Mouse (Mus musculus): ENCODE results near the gene Tns4.

Gene Tns4

GRCm38 (mm10) chr11:99047643-99048042 is 41.5 kb downstream of the Tns4 start:
- in situ Hi-C loops (cut with MboI) = no loop called here

GRCm38 (mm10) chr11:99047120-99047519 is 42.0 kb downstream of the Tns4 start:
- in situ Hi-C loops (cut with MboI) = no loop called here

DNA sequence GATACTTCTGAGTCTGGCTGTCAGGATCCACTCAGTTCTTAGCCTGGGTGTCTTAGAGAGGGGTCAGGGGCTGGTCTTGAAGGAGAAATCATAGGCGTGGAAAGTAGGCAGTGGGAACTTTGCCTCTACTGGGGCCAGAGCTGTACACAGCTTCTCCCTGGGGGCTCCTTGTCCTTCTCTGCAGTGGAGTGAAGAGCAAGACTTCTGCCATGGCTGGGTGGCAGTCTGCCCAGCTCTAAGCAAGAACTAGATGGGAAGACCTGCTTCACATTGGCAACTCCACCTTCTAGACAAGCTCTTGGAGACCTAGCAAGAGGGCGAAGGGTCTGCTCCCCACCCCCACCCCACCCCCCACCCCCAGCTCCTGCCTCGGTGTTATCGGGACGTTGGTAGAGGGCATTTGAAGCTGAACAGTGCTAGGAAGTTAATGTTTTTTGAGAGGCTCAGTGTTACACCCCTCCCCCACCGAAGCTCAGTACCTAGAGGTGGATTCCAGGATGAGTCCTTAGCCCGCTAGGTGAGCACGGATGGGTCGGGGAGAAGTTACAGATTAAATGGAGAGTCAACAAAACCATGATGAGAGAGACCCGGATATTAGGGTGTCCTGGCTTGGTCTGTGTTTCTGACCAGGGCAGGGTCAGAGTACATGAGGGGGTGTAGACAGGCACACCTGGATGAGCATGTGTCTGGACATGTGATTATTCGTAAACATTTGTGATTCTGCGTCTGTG is 43.8 kb downstream of the Tns4 start:
- in situ Hi-C loops (cut with MboI) = no loop called here

- in situ Hi-C loops (cut with MboI) = no loop called here
Observed at GRCm38 (mm10) chr11:99044306-99044705, 44.8 kb downstream of the Tns4 start.

DNA sequence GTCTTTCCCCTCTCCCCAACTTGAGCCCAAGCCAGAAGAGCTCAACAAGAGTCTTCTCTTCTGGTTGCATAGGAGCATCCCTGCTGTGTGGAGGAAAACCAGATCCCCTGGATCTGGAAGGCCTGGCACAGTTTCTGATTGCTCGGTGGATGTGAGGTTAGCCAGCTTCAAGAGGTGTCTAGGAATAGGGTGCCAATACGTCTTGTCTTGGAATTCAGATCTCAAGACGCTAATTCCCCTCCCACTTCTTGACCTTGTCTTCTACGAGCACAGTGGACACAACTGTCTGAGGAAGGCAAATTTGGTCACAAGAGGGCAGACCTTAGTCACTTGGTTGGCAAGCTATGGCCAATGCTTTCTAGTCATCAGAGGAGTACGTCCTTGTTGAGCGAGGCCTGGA is 45.5 kb downstream of the Tns4 start:
- in situ Hi-C loops (cut with MboI) = no loop called here

GRCm38 (mm10) chr11:99042834-99043431 is 46.2 kb downstream of the Tns4 start:
- in situ Hi-C loops (cut with MboI) = no loop called here

DNA sequence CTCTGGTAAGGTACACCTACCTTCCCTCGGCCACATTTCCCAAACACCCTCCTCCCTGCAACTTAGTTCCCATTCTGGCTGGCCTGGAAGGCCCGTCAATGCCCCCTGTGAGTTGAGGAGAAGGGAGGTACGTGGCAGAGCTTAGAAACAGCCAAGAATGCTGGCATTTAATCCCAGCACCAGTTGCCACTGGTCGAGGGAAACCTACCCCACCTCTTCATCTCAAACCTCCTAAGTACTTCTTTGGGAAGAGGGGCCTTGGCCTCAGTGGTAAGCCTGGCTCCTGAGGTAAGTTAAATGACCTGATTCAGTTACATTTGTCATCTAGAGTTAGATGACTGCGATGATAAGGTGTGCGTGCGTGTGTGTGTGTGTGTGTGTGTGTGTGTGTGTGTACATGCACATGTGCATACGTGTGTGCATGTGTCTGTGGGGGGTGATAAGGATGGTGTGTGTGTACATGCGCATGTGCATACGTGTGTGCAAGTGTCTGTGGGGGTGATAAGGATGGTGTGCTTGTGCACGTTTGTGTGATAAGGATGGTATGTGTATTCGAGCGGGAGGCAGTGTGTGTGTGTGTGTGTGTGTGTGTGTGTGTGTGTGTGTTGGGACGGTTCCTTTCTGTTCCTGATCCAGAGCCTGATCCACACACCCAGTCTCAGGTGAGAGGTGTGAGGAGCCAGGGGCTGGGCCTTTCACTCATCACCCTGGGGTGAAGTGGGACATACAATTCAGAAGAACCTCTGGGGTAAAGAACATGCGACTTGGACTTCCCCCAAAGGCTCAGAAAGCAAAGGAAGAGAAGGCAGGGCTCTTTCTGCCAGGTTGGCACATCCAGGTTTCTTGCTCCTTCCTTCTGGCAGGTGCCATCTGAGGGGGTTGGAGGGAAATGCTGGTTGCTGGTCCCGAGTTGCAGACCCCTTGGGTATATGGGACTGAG is 47.0 kb downstream of the Tns4 start:
- in situ Hi-C loops (cut with MboI) = no loop called here

GRCm38 (mm10) chr11:99041051-99041729 is 47.9 kb downstream of the Tns4 start, which contains the start of gene Igfbp4:
Gene Igfbp4, plus strand, starts transcription at chr11:99041244.
- in situ Hi-C loops (cut with MboI) = no loop called here

GRCm38 (mm10) chr11:99040346-99040974 is 48.6 kb downstream of the Tns4 start:
- in situ Hi-C loops (cut with MboI) = no loop called here

- in situ Hi-C loops (cut with MboI) = no loop called here
Observed at GRCm38 (mm10) chr11:99039782-99040181, 49.3 kb downstream of the Tns4 start.

DNA sequence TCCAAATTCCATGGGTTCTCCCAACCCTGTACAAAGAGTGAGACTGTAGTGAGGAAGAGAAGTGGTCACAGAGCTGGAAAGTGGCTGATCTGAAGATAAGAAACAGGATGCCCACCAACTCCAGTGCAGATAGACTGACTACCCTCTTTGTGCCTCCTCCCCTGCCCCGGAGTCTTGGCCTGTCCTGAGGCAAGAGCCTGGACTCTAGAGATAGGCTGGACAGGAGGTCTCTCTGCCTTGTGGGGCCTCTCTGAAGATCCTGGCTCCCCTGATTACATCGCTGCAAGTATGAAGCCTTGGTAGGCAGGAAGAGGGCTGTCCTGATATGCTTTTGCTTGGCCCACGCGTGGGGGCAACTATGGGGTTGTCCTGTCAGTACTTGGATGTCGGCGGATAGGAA is 52.9 kb downstream of the Tns4 start:
- in situ Hi-C loops (cut with MboI) = no loop called here

DNA sequence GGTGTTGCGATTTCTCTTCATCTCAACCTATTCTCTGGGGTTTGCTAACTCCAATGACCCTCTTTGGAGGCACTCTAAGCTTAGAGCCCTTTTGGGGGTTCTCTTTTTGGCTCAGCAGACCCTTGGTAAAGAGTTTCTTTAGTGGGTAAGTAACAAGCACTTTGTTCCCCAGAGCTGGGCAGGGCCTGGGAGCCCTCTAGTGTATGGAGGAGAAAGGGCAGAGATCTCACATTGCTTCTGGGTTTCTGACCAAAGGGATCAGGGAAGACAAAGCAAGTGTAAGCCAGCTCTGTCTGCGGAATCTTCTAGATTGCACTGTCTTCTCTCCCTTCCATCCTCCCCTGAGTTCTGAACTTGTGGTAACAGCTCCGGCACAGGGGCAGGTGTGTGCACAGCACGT is 53.8 kb downstream of the Tns4 start:
- in situ Hi-C loops (cut with MboI) = no loop called here

- in situ Hi-C loops (cut with MboI) = no loop called here
Observed at GRCm38 (mm10) chr11:99026899-99027440, 62.1 kb downstream of the Tns4 start.

GRCm38 (mm10) chr11:99025878-99026277 is 63.2 kb downstream of the Tns4 start:
- in situ Hi-C loops (cut with MboI) = no loop called here

GRCm38 (mm10) chr11:99024468-99025134 is 64.5 kb downstream of the Tns4 start:
- in situ Hi-C loops (cut with MboI) = no loop called here

DNA sequence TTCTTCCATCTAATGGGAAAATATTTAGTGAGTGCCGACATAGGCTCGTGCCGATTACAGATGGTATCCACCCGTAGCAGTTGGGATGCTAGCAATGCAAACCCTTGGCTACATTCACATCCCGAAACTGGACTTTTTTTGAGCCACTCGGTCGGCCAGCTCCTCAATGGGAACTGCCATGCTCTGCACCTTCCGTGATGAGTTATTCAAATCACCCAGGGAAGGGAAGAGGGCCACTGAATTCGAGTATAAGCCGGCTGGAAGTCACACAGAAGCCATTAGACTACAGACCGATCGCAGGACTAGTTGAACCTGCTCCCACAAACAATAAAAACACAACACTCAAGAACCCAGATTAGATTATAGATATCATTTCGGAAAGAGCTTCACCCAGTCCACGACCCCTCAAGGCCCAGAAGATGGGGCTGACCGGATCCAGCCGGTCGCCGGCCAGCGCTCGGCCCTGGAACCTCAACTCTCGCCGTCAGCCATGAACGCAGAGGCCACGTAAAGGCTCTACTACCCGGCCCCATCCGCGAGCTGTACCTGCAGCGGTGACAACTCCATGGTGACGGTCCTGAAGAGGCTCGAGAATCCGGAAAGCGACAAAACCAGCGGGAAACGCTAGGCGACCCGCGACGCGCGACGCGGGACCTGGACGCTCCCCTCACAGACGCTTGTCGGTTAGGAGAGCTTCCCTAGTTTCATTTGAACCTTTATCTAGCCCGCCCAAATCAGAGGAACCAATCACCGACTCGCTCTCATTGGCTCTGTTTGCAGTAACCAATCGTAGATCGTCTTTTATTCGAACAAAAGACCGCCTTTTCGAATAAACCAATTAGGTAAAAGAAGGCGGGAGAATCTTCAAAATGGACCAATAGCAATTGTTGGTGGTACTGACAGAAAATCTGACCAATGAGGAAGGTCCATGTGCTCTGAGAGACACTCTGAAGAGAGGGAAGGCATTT is 65.3 kb downstream of the Tns4 start, which contains the start of gene Top2a:
TSS of gene Top2a (minus strand) at position 690 of the 968 bp plus-strand sequence.
- in situ Hi-C loops (cut with MboI) = no loop called here

DNA sequence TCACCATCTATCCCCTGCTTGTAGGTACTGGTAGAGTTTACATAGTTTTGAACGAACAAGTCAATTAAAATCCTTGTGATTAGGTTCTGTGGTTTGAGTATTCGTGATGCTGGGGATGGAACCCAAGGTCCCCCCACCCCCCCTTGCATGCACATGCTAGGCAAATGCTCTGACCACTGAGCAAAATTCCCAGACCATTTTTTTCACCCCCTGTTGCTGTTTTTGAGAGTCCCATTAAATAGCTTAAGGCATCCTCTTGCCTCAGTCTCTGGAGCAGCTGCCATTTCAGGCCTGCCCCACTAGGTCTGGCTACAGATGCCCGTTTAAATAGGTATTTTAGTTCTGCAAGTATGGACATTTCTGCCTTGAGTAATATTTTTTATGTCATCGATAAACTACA is 66.0 kb downstream of the Tns4 start:
- in situ Hi-C loops (cut with MboI) = no loop called here

DNA sequence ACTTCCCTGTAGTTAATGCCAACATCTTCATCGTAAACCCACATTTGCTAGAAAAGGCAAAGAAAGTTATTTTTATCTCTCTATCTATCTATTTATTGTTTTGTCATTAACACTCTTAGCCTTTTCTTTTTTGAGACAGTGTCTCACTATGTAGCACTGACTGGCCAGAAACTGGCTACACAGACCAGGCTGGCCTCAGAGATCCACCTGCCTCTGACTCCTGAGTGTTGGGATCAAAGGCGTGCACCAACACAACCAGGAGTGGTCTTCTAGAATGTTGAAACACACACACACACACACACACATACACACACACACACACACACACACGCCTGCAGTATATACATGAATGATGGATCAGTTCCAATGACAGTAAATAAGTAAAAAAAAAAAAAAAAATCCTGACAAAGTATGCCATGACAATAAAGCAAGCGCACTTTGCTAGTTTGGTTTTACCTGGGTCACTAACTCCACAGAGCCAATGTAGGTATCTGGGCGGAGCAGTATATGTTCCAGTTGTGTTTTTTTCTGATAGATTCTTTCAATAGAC is 66.6 kb downstream of the Tns4 start:
- in situ Hi-C loops (cut with MboI) = no loop called here

- in situ Hi-C loops (cut with MboI) = no loop called here
Observed at GRCm38 (mm10) chr11:99019844-99020243, 69.3 kb downstream of the Tns4 start.

Measured in mature B cell (primary cell).